Mouse (Mus musculus): ENCODE results near the gene Kcnj12. TPM values are rescaled to one million over a fixed set of nuclear protein-coding genes. Genes with fewer than 3 reads are reported as not detected.

Gene Kcnj12
- polyA plus RNA-seq, 1 experiment: 0.06 TPM

- Histone ChIP-seq H3K27me3 (ENCODE audit: control insufficient read depth, insufficient read depth, low read length) (no peaks in the 10 kb centered on the region), H3K4me1 (ENCODE audit: control insufficient read depth, insufficient read depth, insufficient read length) (no peaks in the 10 kb centered on the region), H3K4me3 (ENCODE audit: extremely low read depth, insufficient read depth, insufficient read length) (no peak overlapping the region), H3K36me3 (ENCODE audit: control insufficient read depth, insufficient read depth, low read length) (no peaks in the 10 kb centered on the region), H3K27ac (ENCODE audit: insufficient read depth, low read length) (no peak overlapping the region)
- DNase-seq (ENCODE audit: low read depth in 1 of 2, low spot score in 2 of 2): no peak
- TF ChIP-seq POLR2A (IDR thresholded peaks at IDR 0.05; ENCODE audit: low read depth, low read length) (no peak), CTCF (IDR thresholded peaks at IDR 0.05; ENCODE audit: extremely low read depth, insufficient read depth, insufficient read length, insufficient replicate concordance) (no peak)
- WGBS: 63% methylated on average over 9 of the region's 9 CpGs
These were observed 10.5 kb upstream of the Kcnj12 start for GRCm38 (mm10) chr11:61011736-61012294.

DNA sequence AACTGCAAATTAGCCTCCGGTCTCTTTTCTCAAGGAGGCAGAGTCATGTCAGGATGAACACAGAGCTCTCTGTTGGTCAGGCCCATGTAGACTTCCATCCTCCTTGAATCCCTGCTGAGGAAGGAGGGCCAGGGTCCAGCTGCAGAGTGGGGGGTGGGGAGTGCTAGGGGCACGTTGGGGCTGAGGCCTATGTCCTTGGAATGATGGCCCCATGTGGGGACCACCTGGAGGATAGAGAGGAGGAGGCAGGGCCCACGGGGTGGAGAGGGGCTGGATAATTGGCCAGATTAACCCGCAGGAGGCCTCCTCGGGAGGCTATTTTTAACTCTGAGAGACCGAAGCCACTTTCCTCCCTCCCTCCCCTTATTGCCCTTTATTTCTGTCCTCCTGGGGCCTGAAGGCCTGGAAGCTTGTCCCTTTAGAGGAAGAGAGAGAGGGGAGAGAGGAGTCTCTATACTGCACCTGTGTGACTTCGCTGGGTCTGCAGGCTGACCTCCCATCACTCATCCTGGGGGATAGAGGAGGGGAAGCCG is 5.4 kb upstream of the Kcnj12 start:
- 51% methylated on average over 8 of the region's 8 CpGs for WGBS
- no peak for DNase-seq (ENCODE audit: low read depth in 1 of 2, low spot score in 2 of 2)
- Histone ChIP-seq H3K27ac (ENCODE audit: insufficient read depth, low read length) (no peak overlapping the region), H3K27me3 (ENCODE audit: control insufficient read depth, insufficient read depth, low read length) (peaks cover 2% of the 10 kb centered on the region; the same call in 1 of the 2 replicates), H3K4me1 (ENCODE audit: control insufficient read depth, insufficient read depth, insufficient read length) (no peaks in the 10 kb centered on the region), H3K36me3 (ENCODE audit: control insufficient read depth, insufficient read depth, low read length) (no peaks in the 10 kb centered on the region), H3K4me3 (ENCODE audit: extremely low read depth, insufficient read depth, insufficient read length) (no peak overlapping the region)
- no peak for TF ChIP-seq POLR2A (IDR thresholded peaks at IDR 0.05; ENCODE audit: low read depth, low read length)
- TF ChIP-seq CTCF (IDR thresholded peaks at IDR 0.05; ENCODE audit: extremely low read depth, insufficient read depth, insufficient read length, insufficient replicate concordance): no peak

DNA sequence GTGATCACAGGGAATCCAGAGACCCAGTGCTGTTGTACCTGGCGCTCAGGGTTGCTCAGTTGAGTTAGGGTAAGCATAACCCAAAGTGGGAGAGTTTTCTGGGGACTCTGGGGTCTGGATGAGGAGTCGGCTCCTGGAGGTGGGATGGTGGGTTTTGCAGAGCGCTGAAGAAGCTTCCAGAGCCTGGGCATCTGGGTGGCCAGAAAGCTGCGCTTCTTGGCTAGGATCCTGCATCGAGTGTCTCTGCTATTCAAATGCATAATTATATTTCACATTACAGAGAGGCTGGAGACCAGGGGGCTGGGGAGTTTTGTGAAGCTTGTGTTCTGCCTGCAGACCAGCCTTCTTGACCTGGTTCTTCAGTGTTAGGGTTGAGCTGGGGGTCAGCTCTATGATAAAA is 1.2 kb upstream of the Kcnj12 start:
- H3K27ac ChIP-seq (ENCODE audit: insufficient read depth, low read length): no peak overlapping the region
- no peaks in the 10 kb centered on the region for H3K36me3 ChIP-seq (ENCODE audit: control insufficient read depth, insufficient read depth, low read length)
- peaks cover 8% of the 10 kb centered on the region; the same call in 1 of the 2 replicates for H3K27me3 ChIP-seq (ENCODE audit: control insufficient read depth, insufficient read depth, low read length)
- no peak for DNase-seq (ENCODE audit: low read depth in 1 of 2, low spot score in 2 of 2)
- no peak overlapping the region for H3K4me3 ChIP-seq (ENCODE audit: extremely low read depth, insufficient read depth, insufficient read length)
- H3K4me1 ChIP-seq (ENCODE audit: control insufficient read depth, insufficient read depth, insufficient read length): no peaks in the 10 kb centered on the region
- 82% methylated on average over 5 of the region's 5 CpGs for WGBS
- TF ChIP-seq POLR2A (IDR thresholded peaks at IDR 0.05; ENCODE audit: low read depth, low read length) (no peak), CTCF (IDR thresholded peaks at IDR 0.05; ENCODE audit: extremely low read depth, insufficient read depth, insufficient read length, insufficient replicate concordance) (no peak)

DNA sequence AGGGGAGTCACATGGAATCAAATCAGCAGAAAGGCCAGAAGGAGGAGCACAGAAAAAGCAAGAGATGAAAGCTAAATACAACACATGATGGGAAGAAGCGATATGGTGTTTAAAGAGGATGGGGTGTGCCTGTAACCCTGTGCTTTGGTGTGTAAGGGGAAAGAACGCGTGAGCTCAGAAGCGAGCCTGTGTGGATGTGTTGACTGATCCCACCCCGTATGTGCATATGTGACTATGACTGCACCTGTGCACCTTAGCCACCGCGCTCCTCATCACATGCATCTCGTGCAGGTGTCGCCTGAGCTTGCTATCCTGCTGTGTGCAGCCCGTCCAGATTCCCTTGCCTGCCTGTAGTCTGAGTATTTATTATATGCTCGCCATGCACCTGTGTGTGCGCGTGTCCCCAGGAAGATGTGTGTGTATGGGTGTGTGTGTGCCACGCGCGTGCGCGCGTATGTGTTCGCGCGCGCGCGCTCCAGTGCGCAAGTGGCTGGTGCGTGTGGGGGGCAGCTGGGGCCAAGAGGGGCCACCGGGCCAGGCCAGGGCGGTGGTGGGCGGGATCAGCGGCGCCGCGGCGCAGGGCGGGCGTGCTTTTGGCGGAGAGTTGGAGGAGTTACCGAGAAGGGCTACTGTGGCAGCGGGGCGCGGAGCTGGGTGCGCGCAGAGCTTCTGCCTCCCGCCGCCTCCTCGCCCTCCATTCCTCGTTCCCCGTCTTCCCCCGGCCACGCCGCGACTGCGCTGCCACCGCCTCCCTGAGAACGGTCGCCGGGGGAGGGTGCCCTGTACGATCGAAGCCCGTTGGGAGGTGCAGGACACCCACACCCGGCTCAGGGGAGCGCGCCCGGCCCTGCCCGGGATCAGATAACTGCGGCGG is 451 bp upstream of the Kcnj12 start:
- WGBS: 4% methylated on average over 63 of the region's 68 CpGs
- no peak overlapping the region for H3K27ac ChIP-seq (ENCODE audit: insufficient read depth, low read length)
- no peaks in the 10 kb centered on the region for H3K36me3 ChIP-seq (ENCODE audit: control insufficient read depth, insufficient read depth, low read length)
- H3K27me3 ChIP-seq (ENCODE audit: control insufficient read depth, insufficient read depth, low read length): peaks cover 8% of the 10 kb centered on the region; the same call in 1 of the 2 replicates
- TF ChIP-seq POLR2A (IDR thresholded peaks at IDR 0.05; ENCODE audit: low read depth, low read length): no peak
- TF ChIP-seq CTCF (IDR thresholded peaks at IDR 0.05; ENCODE audit: extremely low read depth, insufficient read depth, insufficient read length, insufficient replicate concordance): no peak
- no peak overlapping the region for H3K4me3 ChIP-seq (ENCODE audit: extremely low read depth, insufficient read depth, insufficient read length)
- no peaks in the 10 kb centered on the region for H3K4me1 ChIP-seq (ENCODE audit: control insufficient read depth, insufficient read depth, insufficient read length)
- DNase-seq (ENCODE audit: low read depth in 1 of 2, low spot score in 2 of 2): no peak

- WGBS: 62% methylated on average over 9 of the region's 9 CpGs
- Histone ChIP-seq H3K27ac (ENCODE audit: insufficient read depth, low read length) (no peak overlapping the region), H3K4me1 (ENCODE audit: control insufficient read depth, insufficient read depth, insufficient read length) (no peaks in the 10 kb centered on the region), H3K4me3 (ENCODE audit: extremely low read depth, insufficient read depth, insufficient read length) (no peak overlapping the region), H3K36me3 (ENCODE audit: control insufficient read depth, insufficient read depth, low read length) (no peaks in the 10 kb centered on the region), H3K27me3 (ENCODE audit: control insufficient read depth, insufficient read depth, low read length) (peaks cover 8% of the 10 kb centered on the region; the same call in 1 of the 2 replicates)
- TF ChIP-seq POLR2A (IDR thresholded peaks at IDR 0.05; ENCODE audit: low read depth, low read length) (no peak), CTCF (IDR thresholded peaks at IDR 0.05; ENCODE audit: extremely low read depth, insufficient read depth, insufficient read length, insufficient replicate concordance) (no peak)
- no peak for DNase-seq (ENCODE audit: low read depth in 1 of 2, low spot score in 2 of 2)
These were observed 1.2 kb downstream of the Kcnj12 start for GRCm38 (mm10) chr11:61023416-61024200.

GRCm38 (mm10) chr11:61024388-61024787 is 2.0 kb downstream of the Kcnj12 start:
- DNase-seq (ENCODE audit: low read depth in 1 of 2, low spot score in 2 of 2): no peak
- TF ChIP-seq CTCF (IDR thresholded peaks at IDR 0.05; ENCODE audit: extremely low read depth, insufficient read depth, insufficient read length, insufficient replicate concordance): no peak
- no peak for TF ChIP-seq POLR2A (IDR thresholded peaks at IDR 0.05; ENCODE audit: low read depth, low read length)
- Histone ChIP-seq H3K27ac (ENCODE audit: insufficient read depth, low read length) (no peak overlapping the region), H3K4me1 (ENCODE audit: control insufficient read depth, insufficient read depth, insufficient read length) (peaks cover under 1% of the 10 kb centered on the region; the same call in 1 of the 2 replicates), H3K4me3 (ENCODE audit: extremely low read depth, insufficient read depth, insufficient read length) (no peak overlapping the region), H3K36me3 (ENCODE audit: control insufficient read depth, insufficient read depth, low read length) (no peaks in the 10 kb centered on the region), H3K27me3 (ENCODE audit: control insufficient read depth, insufficient read depth, low read length) (peaks cover 8% of the 10 kb centered on the region; the same call in 1 of the 2 replicates)
- 79% methylated on average over 6 of the region's 6 CpGs for WGBS
